Mouse (Mus musculus) gastrocnemius, adult 2 months (tissue): ENCODE data around the gene Tspan6. TPM values are rescaled to one million over a fixed set of nuclear protein-coding genes. Genes with fewer than 3 reads are reported as not detected.

ENCODE experiments used
- DNase-seq: peaks from one replicate; pipeline ENCODE4 v3.0.0; 2022
- H3K27ac ChIP-seq: fragments of 200-600 bp; 2 replicates; pipeline ENCODE4 v1.8.1; 2022; ENCODE audit warnings: mild to moderate bottlenecking
- H3K4me3 ChIP-seq: fragments of 200-600 bp; 2 replicates; pipeline ENCODE4 v1.8.1; 2022; ENCODE audit warnings: mild to moderate bottlenecking, moderate library complexity
- CTCF ChIP-seq: fragments of 200-600 bp; IDR thresholded peaks from 2 replicates; pipeline ENCODE4 v1.8.1; 2022; ENCODE audit warnings: antibody characterized with exemption, mild to moderate bottlenecking, moderate library complexity
- intact Hi-C: fragments of 180-260 bp; cut with DNase I; formaldehyde crosslinking; loops from one replicate; pipeline ENCODE4 v1.15.1; 2025
- long read RNA-seq, 2 experiments: library from polyadenylated mRNA; stranded (forward); transcript quantifications; one replicate each; pipeline ENCODE4 v2.0.0; 2021
- total RNA-seq, 2 experiments: library from RNA; stranded (reverse); gene quantifications; 2 replicates each; pipeline ENCODE4 v1.2.3; 2021

Gene Tspan6
- 1 to 10 TPM; 1.9 to 5.0 TPM for total RNA-seq
- long read RNA-seq, experiment 1, transcript Tspan6-201 (8 exons, 1,765 nt), result major isoform, 9 of 9 reads
- long read RNA-seq, experiment 1, partial matches to known transcripts, result 0 of 9 reads
- long read RNA-seq, experiment 1, other reads (novel, unspliced or antisense), result 0 of 9 reads
- long read RNA-seq, experiment 2, partial matches to known transcripts, result 0 of 2 reads
- long read RNA-seq, experiment 2, other reads (novel, unspliced or antisense), result 0 of 2 reads

DNA sequence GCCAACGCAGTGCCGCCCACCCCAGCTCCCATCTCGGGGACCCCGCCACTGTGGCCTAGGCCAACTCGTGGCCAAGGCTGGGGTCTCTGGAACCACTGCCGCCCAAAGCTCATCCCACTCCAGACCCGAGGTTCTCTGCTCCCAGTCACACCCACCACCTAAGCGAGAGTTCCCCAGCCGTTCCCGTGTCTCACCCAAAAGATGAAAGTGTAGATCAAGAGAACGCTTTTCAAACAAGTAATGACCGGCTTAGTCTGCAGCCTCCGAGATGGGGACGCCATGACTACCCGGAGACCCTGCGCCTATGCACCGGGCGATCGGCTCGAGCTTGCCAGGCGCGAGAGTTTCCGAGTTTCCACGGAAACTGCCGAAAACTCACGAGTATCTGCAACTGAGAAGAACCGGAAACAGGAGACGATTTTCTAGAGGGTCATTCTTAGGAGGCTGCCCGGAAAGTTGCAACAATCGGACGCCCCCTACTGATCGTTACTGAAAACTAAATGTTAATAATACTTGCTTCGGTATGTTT is at the start of gene Tspan6:
Gene Tspan6 (minus strand): TSS at position 416 of the 529 bp plus-strand sequence.
- intact Hi-C loops, result loop anchor here (10.0 kb wide), 1 partner anchor 163 kb away; no protein-coding TSS in a partner anchor
- Histone ChIP-seq H3K4me3 (peak within 1 kb of the TSS; percentile 75), H3K27ac (peak within 1 kb of the TSS; percentile 68)
- peak; percentile 59 for TF ChIP-seq CTCF
- peak; percentile 77 for DNase-seq

DNA sequence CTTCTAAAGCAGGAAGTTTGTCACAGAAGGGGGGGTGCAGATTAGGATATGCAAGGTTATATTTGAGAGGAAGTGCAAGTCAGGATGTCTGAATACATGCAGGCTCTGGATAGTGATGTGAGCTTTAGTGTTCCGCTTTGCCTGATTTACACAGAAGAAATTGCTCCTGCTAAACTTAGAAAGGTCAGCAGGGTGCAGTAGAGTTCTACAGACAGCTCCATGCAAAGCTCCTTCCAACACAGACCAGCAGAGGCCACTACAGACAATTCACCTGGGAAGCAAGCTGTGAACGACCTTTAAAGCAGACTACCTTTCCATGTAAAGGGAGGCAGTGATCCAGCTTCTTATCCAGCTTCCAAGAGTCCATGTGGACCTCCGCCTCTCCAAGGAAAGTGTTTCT is 49.2 kb upstream of the Tspan6 start:
- Histone ChIP-seq H3K27ac (no peak overlapping the region), H3K4me3 (no peak overlapping the region)
- intact Hi-C loops, result no loop called here
- peak; percentile 20 for DNase-seq
- TF ChIP-seq CTCF, result peak; percentile 83

DNA sequence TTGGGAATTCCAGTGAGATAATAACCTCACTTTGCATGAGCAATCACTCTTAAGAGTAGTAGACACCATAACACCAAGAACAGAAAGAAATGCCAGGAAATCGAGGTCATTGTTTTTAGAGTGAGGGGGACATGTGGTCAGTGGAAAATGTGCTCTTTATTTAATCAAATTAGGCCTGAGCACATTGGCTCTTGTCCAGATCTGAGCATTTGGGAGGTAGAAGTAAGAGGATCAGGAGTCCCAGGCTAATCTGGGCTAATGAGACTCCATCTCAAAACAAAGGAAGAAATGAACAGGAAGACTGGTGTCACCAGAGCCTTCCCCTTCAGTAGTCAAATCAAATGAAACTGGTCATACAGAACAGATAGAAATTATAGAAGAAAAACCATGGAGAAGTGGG is 41.3 kb upstream of the Tspan6 start:
- no peak for DNase-seq
- TF ChIP-seq CTCF, result no peak
- Histone ChIP-seq H3K27ac (no peak overlapping the region), H3K4me3 (no peak overlapping the region)
- intact Hi-C loops, result no loop called here

DNA sequence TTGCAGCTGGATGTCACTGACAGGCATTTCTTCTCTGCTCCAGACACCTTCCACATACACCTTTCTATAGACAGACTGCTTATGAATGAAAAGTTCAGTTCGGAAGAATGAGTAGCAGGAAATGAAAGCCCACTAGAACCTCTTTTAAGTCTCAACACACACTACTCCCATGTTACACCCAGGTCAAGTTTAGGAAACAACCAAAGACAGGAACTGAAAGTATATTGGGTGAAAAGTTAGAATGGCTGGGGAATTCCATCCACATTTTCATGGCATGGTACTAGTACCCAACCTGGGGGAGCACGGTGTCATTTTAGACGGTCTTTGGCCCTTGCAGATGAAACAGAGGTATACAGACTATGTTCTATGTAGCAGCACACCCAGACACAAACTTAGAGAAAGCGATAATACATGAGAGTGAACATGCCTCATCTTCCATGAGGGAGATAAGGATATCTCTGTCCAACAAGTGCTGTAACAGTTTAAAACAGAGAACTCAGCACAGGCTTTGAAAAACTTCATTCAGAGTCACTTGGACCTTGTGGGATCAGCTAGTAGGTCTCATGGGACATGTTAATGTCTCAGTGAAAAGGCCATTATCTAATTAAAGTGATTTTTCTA is 38.5 kb upstream of the Tspan6 start:
- Histone ChIP-seq H3K27ac (no peak overlapping the region), H3K4me3 (no peak overlapping the region)
- intact Hi-C loops, result no loop called here
- no peak for DNase-seq
- TF ChIP-seq CTCF, result no peak

DNA sequence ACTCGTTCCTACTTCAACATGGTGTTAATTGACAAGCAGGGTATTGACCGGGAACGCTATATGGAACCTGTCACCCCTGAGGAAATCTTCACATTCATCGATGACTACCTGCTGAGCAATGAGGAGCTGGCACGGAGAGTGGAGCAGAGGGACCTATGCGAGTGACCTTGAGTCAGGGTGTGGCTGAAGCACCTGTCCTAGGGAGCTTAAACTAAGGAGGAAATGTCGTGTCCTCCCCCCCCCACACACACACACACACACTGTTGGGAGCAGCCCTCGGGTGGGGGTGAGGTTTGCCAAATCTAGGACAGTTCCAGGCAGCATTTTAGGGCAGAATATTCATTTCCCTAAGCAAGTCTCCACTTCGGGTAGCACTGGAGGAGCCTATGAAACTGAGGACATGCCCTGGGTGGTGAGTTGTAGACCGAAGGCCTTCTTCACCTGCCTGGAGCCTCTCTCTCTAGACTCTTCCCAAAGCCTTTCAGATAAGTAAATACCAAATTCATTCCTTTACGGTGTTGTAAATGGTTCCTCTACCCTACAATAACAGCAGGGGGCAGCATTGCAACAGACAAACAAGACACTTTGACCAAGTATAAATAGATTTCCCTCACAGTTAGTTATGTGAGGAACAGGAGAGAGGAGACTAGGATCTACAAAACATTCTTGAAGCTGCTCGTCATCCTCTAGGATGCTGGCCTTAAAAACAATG is 33.2 kb upstream of the Tspan6 start:
- intact Hi-C loops, result loop anchor here (5.0 kb wide), 1 partner anchor 86 kb away; no protein-coding TSS in a partner anchor
- no peak for DNase-seq
- peak; percentile 69 for TF ChIP-seq CTCF
- no peak overlapping the region for H3K27ac ChIP-seq
- H3K4me3 ChIP-seq, result no peak overlapping the region

DNA sequence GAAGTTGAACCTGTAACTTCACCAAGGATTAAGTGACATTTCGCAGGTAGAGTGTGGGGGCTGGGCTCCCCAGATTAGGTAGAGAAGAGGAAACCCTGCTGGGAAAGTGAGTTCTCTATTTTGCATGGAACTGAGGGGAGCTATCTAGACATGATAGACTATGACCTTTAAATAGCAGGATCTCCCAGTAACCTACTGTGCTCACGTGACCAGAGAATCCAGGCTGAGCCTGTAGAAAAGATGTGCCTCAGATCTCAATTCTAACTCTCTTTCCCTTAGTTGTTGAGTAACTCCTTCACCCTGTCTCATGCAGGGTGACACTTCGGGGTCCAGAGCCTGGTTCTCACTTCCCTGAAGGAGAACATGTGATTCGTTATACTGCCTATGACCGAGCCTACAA is 28.5 kb upstream of the Tspan6 start:
- intact Hi-C loops, result no loop called here
- no peak overlapping the region for H3K4me3 ChIP-seq
- H3K27ac ChIP-seq, result no peak overlapping the region
- TF ChIP-seq CTCF, result no peak
- no peak for DNase-seq

DNA sequence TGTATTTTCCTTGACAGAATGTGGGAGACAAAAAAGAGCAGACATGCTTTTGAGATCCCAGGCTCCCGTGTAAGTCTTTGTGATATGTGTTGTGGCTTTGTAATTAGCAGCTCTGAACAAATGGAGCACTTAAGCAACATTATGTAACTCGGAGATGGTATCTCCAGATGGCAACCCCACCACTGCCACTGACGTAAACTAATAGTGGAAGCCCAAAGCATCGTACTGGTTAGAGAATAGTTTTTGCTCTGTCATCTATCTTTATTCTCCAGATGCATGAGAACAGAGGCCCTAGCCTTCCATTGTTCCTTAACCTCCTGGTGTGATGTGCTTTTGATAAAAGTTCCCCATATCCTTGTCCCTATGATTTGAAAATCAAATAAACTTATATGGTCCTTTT is 23.0 kb upstream of the Tspan6 start:
- intact Hi-C loops, result no loop called here
- Histone ChIP-seq H3K27ac (no peak overlapping the region), H3K4me3 (no peak overlapping the region)
- no peak for DNase-seq
- TF ChIP-seq CTCF, result no peak

DNA sequence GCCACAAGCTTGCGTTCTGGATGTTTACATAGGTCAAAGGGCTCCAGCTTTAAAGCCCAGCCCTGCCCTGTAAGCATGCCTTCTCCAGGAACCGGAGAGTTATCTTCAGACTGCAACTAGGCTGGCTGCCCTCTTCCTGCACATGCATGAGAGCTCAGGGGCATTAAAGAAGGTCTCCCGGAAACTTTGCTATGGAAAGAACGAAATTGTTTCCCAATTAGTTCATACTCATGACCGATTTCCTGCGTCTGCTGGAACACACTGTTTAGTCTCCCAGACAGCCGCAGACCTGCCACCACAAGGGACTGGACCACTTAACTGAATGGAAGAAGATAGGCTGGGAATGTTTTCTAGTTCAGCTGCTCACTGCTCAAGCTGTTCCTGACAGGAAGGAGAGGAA is 16.0 kb upstream of the Tspan6 start:
- intact Hi-C loops, result no loop called here
- peak overlapping the region; percentile 70 for H3K27ac ChIP-seq
- TF ChIP-seq CTCF, result no peak
- H3K4me3 ChIP-seq, result no peak overlapping the region
- DNase-seq, result peak; percentile 21

DNA sequence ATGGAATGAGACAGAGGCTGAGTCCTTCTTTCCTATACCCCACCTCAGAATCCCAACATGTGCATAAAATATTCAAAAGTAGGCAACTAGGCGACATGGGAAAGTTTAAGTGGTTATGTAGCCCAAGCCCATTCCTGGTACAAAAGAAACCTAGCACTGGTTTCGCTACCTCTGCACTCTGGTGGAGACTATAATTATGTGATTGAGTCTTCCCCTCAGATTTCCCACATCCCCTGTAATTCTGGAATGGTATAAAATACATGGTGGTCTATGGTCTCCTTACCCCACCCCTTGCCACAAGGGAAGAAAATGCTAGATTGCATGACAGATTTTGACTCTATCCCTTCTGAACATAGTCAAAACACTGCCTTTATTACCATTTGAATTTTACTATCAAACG is 14.8 kb upstream of the Tspan6 start:
- intact Hi-C loops, result no loop called here
- H3K27ac ChIP-seq, result peak overlapping the region; percentile 70; the same call in 1 of the 2 replicates

DNA sequence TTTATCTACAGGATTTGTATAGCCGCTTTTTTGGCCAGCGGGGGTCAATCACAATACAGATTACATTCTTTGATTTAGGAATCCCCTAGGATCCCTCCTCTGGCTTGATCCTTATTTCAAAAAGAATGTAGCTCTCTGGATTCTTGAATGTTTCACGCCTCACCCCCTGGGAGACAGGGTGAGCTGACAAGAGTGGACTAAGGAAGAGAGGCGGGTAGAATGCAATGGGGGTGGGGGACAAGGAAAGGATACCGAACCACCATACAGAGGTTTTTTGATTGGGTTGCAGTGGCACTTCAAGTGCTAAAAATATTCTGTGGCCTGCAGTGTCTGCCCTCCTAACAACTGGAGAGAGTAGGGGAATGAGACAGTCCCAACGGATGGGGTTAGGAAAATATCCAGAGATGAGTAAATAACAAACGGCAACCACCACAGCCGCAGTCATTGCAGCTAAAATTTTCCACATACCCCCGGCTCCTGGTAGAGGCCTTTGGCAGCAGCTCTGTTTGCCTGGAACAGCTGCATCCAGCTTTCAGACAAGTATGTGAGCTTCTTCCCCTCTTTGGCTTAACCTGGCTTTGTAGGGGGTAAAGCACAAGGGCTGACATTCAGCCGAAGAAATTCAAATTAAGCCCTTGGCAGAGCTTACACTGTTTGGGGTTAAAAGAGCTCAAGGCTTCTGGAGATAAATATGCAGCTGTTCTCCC is 13.3 kb upstream of the Tspan6 start:
- TF ChIP-seq CTCF, result no peak
- Histone ChIP-seq H3K4me3 (peak overlapping the region; percentile 21; the same call in 1 of the 2 replicates), H3K27ac (peak overlapping the region; percentile 56)
- intact Hi-C loops, result no loop called here
- peak; percentile 38 for DNase-seq

More for the DNA sequence above, 14.8 kb upstream of the Tspan6 start:
- no peak overlapping the region for H3K4me3 ChIP-seq
- TF ChIP-seq CTCF, result no peak
- no peak for DNase-seq

DNA sequence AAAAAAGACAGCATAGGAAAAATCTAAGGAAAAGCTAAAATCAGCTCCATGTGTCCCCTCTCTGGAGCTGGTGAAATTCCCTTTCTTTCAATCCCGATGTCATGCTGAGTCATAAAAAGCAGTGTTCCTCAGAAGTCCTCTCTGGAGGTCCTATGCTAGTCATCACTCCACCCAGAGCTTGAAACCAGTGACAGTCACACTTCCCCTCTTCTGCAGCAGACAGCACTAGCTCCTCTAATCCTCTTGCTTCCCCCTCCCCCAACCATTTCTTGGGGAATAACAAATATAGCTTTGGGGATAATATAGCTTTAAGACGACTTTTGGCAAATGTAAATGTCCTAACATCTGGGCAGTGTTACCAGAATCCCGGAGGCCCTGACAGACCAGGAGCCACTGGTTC is 10.0 kb upstream of the Tspan6 start, which contains the start of gene Srpx2:
Gene Srpx2 (plus strand): TSS at position 166 of the 400 bp plus-strand sequence.
- TF ChIP-seq CTCF, result no peak
- peak within 1 kb of the TSS; percentile 62 for H3K27ac ChIP-seq
- DNase-seq, result no peak
- intact Hi-C loops, result no loop called here
- peak within 1 kb of the TSS; percentile 33 for H3K4me3 ChIP-seq

DNA sequence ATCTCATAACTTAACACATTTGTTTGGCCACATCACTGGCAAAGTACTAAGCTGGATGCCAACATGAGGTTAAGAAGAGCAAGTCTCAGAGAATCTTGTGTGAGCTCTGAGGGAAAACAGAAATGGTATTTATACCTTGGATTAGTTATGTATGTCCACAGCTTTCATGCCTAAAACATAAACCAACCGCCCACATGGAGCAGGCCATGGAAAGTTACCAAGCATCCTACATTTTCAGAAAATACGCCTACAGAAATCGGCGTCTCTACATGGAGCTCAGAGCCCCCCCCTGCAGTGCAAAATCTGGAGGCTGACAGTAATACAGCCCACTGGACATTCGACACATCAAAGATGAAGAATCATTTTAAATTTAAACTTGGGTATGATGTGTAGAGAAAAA is 10.1 kb downstream of the Tspan6 start:
- intact Hi-C loops, result no loop called here
- no peak for TF ChIP-seq CTCF
- no peak overlapping the region for H3K27ac ChIP-seq
- no peak overlapping the region for H3K4me3 ChIP-seq
- DNase-seq, result no peak
